Mouse (Mus musculus) bone marrow, adult 2 months (tissue): ENCODE results near the gene Rpl4. TPM values are rescaled to one million over a fixed set of nuclear protein-coding genes. Genes with fewer than 3 reads are reported as not detected.
A peak's percentile ranks its signal among the peaks of the same experiment; 100 is the strongest.
"Not testable (repeated sequence)": the region's sequence is repeated elsewhere in the genome, so short reads cannot be mapped to it uniquely, and the experiment has no call there.

ENCODE experiments used
- H3K27ac ChIP-seq: fragments of 200-500 bp; 2 replicates; pipeline ENCODE4 v1.5.1; 2012; ENCODE audit warnings: low read depth, mild to moderate bottlenecking, control low read depth, inconsistent platforms, low read length; ENCODE audit not compliant: control insufficient read depth, poor library complexity, insufficient read depth
- H3K4me1 ChIP-seq: fragments of 200-500 bp; 2 replicates; pipeline ENCODE4 v1.6.1; 2011; ENCODE audit warnings: low read length; ENCODE audit not compliant: control insufficient read depth, insufficient read depth
- H3K4me3 ChIP-seq: fragments of 200-500 bp; replicated peaks from 2 replicates; pipeline ENCODE3; 2011; ENCODE audit warnings: mild to moderate bottlenecking, low read depth, low read length, control low read depth; ENCODE audit not compliant: control insufficient read depth
- CTCF ChIP-seq: fragments of 200-500 bp; IDR thresholded peaks from 2 replicates; pipeline ENCODE4 v1.5.1; 2011; ENCODE audit warnings: low read length, control low read depth; ENCODE audit not compliant: control insufficient read depth, insufficient read depth
- POLR2A ChIP-seq: fragments of 200-500 bp; IDR thresholded peaks from 2 replicates; pipeline ENCODE4 v1.6.1; 2011; ENCODE audit warnings: low read depth, mild to moderate bottlenecking, control low read depth, low read length, borderline replicate concordance; ENCODE audit not compliant: control insufficient read depth
- WGBS: fragments of 180-500 bp; shearing (Covaris S2); methylation state at CpG from one replicate; pipeline ENCODE4 v1.1.7; 2018; 5-methylcytosine and 5-hydroxymethylcytosine counted together
- polyA plus RNA-seq: library from polyadenylated mRNA; stranded (reverse); fragments of >200 nt; gene quantifications from 2 replicates; pipeline ENCODE4 v1.2.4, GENCODE M21; 2011; ENCODE audit warnings: low replicate concordance; ENCODE audit not compliant: missing spikeins, insufficient read depth, insufficient read length

The Rpl4 gene
- polyA plus RNA-seq, 1 experiment = 1,066 TPM

DNA sequence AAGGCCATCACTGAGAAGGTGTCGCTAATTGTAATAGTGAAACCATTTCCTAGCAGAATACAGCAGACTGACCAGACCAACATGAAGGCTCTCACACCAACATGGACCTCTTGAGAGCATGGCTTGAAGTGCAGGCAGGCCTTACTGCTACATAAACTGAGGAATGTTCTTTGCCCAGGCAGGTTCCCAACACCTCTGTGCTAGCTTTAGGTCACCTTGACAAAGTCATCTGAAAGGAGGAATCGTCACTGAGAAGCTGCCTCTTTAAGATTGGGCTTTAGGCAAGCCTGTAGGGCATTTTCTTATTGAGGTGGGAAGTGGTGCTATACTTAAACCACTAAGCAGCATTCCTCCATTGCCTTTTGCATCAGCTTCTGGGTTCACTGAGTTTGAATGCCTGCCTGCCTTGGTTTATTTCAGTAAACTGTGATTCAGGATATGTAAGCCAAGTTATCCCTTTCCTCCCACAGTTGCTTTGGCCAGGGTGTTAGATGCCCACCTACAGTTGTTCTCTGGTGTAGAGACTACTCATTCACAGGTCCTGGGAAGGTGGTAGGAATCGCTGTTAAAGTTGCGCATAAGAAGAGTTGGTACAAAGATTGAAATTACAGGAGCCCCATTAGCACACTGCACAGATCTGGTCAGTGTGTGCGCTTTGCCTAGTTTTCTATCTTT, 11.1 kb downstream of the Rpl4 start:
- WGBS = 86% methylated on average over 5 of the region's 5 CpGs
- no peak for TF ChIP-seq CTCF
- no peak for TF ChIP-seq POLR2A
- H3K4me1 ChIP-seq = no peaks in the 10 kb centered on the region; the same call in 1 of the 2 replicates
- H3K27ac ChIP-seq = no peak overlapping the region
- H3K4me3 ChIP-seq = no peak overlapping the region

DNA sequence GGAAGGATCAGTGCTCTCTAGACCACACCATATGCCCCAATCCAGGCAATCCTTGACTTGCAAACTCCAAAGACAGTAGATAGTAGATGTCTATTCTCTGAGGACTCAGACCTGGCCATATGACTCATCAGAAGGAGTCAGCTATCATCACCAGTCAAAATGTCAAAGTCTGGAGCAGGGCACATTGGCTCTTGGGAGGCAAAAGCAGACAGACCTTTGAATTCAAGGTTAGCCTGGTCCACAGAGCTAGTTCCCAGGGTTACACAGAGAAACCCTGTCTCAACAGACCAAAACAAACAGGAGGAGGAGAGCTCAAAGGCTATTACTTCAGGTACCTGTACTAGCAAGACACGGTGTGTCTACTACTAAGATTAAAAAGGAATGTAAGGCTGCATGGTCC, 20.7 kb downstream of the Rpl4 start:
- 91% methylated on average over 1 of the region's 1 CpGs for WGBS
- Histone ChIP-seq H3K4me3 (no peak overlapping the region), H3K27ac (no peak overlapping the region), H3K4me1 (no peaks in the 10 kb centered on the region)
- TF ChIP-seq CTCF = no peak
- no peak for TF ChIP-seq POLR2A

DNA sequence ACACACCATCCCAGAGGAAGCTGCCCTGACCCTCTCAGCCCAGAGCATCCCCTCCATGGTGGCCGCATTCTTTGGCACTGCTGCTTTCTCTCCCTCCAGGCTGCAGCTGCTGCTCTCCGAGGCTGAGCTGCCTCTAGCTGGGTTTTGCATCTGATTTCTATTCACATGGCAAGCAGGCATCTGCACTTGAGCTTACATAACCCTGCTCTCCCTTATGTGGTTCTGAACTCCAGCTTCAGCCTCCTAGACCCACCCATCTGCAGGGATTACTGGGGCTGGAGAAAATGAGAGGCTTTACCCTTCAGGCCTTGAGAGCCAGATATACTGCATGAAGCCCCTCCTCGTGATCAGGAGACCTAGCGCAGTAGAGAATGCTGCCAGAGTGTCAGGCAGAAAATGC, 22.4 kb downstream of the Rpl4 start:
- no peak for TF ChIP-seq POLR2A
- no peak for TF ChIP-seq CTCF
- 83% methylated on average over 4 of the region's 4 CpGs for WGBS
- Histone ChIP-seq H3K4me3 (no peak overlapping the region), H3K27ac (no peak overlapping the region), H3K4me1 (no peaks in the 10 kb centered on the region)

DNA sequence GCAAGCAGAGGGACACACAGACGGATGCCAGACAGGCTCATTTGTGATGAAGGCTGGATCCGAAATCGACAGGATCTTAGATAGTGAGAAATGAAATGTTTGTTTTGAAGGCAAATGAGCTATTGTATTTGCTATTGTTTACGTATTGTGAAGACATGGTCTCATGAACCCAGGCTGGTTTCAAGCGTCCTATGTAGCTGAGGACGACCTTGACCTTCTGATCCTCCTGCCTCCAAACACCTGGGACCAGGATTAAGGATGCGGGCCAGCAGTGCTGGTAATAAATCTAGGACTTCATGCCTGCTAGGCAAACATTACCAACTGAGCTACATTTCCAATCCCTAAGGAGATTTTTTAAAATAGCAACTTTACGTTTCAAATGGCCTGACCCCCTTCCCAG, 24.3 kb downstream of the Rpl4 start:
- TF ChIP-seq CTCF = no peak
- TF ChIP-seq POLR2A = no peak
- Histone ChIP-seq H3K4me3 (no peak overlapping the region), H3K27ac (no peak overlapping the region), H3K4me1 (peaks cover under 1% of the 10 kb centered on the region; the same call in 1 of the 2 replicates)
- WGBS = 89% methylated on average over 8 of the region's 8 CpGs

DNA sequence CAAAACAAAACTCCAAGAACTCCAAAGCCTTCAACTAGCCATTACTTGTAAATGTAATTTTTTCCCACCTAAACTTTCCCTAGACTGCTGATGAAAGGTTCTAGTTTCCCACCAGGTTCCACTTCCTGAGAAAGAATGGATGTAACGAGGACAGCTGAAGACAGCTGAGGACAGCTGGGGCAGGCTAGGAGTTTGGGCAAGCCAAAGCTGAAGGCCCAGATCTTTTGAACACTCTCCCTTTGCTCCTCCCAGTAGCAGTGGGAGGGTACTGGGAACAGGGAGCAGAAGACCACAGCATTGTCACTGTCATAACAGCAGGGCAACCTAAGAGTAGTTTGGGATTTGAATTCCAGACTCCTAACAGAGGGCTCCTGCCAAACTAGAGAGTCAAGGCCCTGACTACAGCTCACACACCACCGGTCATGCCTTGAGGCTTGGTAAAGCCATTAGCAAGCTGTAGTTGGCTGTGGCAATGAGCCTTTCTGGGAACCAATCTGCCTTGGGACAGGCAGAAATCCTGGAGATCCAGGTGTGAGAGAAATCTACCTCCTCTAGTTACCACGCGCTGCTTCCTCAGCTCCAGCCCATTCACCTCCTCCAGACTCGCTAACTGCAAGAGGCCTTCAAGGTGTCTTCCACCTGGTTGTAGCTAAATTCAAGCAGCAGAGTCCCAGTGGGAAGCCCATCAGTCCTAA, 25.0 kb downstream of the Rpl4 start:
- H3K4me3 ChIP-seq = no peak overlapping the region
- 90% methylated on average over 5 of the region's 5 CpGs for WGBS
- H3K4me1 ChIP-seq = peaks cover 1% of the 10 kb centered on the region; the same call in 1 of the 2 replicates
- no peak overlapping the region for H3K27ac ChIP-seq
- TF ChIP-seq POLR2A (no peak), CTCF (no peak)

DNA sequence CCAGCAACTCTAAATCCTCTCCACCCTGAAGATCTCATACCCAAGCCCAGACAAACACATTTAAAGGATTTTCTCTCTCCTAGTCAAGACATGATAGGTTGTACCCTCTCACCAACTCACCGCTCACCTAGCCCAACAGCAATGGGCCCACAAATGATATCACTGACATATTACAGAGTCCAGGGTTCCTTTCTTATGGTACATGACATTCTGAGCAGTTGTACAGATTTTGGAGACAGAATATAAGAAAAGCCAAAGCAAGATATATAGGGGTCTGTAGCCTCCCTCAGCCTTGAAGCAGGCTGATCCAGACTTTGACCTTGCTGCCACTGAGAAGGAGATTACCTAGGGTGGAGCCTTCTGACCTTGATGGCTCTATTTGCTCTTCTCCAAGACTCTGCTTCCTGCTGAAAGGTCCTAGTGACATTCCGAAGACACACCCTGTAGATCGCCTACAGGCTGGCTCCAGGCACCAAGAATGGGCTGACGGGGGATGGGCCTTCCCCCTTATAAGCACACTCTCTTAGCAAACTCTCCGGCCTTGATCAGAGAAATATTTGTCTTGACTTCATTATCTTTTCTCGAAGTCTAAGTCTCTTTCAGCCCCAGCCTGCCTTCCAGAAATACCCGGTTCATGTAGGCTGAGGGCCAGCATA, 25.7 kb downstream of the Rpl4 start:
- not testable (repeated sequence) for H3K27ac ChIP-seq, H3K4me3 ChIP-seq, H3K4me1 ChIP-seq
- WGBS = 90% methylated on average over 7 of the region's 7 CpGs

DNA sequence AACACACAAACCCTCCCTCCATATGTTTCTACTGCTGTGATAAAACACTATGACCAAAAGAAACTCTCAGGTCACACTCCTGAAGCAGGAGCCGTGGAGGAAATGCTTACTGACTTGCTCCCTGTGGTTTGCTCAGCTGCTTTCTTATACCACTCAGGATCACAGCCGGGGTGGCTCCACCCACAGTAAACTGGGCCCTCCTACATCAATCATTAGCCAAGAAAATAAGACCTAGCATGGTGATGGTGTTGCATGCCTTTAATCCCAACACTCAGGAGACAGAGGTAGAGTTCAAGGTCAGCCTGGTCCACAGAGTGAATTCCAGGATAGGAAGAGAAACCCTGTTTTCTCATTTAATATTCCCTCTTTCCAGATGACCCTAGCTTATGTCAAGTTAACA, 26.7 kb downstream of the Rpl4 start:
- H3K4me3 ChIP-seq = no peak overlapping the region
- 63% methylated on average over 2 of the region's 2 CpGs for WGBS
- no peak overlapping the region for H3K27ac ChIP-seq
- peaks cover 1% of the 10 kb centered on the region; the same call in 1 of the 2 replicates for H3K4me1 ChIP-seq
- TF ChIP-seq POLR2A = no peak
- TF ChIP-seq CTCF = no peak

DNA sequence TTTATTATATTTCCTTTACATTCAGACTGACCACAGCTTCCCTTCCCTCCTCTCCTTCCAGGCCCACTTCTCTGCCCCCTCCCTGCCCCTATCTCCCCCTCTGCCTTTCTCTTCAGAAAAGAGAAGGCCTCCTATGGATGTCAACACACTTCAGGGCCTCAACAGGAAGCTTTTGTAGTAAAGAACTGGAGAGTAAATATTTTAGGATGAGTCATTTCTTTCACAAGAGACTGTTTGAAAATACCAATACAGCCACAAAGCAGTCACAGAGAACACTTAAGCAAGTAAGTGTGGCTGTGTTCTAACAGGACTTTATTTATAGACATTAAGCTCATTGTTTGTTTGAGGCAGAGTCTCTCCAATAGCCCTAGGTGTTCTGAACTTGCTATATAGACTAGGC, 29.2 kb downstream of the Rpl4 start:
- peak overlapping the region; percentile 53; the same call in 1 of the 2 replicates for H3K27ac ChIP-seq
- TF ChIP-seq POLR2A = no peak
- no peak for TF ChIP-seq CTCF
- no peak overlapping the region for H3K4me3 ChIP-seq
- H3K4me1 ChIP-seq = peaks cover 1% of the 10 kb centered on the region; the same call in 1 of the 2 replicates
